Mouse (Mus musculus): ENCODE data around the gene F2r. TPM values are rescaled to one million over a fixed set of nuclear protein-coding genes. Genes with fewer than 3 reads are reported as not detected.

The F2r gene
- total RNA-seq, 2 experiments from 2014 or later: 3.7 to 12.4 TPM

DNA sequence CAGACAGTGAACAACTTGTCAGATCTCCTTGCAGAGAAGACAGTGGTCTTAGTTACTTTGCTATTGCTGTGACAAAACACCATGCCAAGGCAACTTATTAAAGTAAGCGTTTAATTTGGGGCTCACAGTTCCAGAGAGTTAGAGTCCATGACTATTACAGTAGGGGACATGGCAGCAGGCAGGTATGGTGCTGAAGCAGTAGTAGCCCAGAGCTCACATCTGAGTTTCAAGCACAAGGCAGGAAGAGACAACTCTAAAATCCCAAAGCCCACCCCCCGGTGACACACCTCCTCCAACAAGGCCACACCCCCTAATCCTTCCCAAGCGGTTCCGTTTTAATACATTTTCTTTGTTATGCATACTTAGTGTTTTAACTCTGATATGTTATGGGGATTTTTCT lies 47.4 kb downstream of the F2r start:
- DNase-seq: no peak
- intact Hi-C loops (cut with DNase I): no loop called here
- no peak for TF ChIP-seq CTCF (IDR thresholded peaks at IDR 0.05)
- Histone ChIP-seq H3K27ac (no peak overlapping the region), H3K4me3 (no peak overlapping the region)

DNA sequence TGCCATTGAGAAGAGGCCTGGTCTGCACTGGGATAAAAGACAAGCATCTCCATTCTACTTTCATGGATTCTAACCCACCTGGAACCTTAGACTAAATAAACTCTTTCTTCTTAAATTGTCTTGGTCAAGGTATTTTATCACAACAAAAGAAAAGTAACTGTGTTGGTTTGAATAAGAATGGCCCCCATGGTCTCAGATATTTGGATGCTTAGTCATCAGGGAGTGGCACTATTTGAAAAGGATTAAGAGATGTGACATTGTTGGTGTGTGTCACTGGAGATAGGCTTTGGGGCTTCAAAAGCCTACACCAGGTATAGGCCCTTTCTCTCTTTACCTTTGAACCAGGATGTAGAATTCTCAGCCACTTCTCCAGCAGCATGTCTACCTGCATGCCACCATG lies 49.0 kb downstream of the F2r start:
- Histone ChIP-seq H3K27ac (no peak overlapping the region), H3K4me3 (no peak overlapping the region)
- intact Hi-C loops (cut with DNase I): no loop called here
- TF ChIP-seq CTCF (IDR thresholded peaks at IDR 0.05): no peak
- no peak for DNase-seq

DNA sequence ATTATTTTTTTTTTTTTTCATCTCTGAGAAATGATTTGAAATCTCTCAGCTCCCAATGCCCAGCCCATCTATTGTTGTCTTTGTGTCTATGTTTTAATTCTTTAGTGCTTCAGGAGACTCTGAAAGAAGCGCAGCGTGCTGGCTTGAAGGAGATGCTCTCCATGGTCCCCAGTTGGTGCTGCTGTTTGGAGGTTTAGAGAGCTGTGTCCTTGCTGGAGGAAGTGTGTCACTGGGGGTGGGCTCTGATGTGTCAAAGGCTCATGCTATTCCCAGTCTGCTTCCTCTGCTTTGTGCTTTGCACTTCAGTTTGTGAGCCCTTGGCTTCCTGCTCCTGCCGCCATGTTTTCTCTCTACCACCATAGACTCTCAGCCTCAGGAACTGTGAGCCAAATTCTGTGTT lies 50.0 kb downstream of the F2r start:
- Histone ChIP-seq H3K4me3 (no peak overlapping the region), H3K27ac (no peak overlapping the region)
- intact Hi-C loops (cut with DNase I): no loop called here
- DNase-seq: no peak
- no peak for TF ChIP-seq CTCF (IDR thresholded peaks at IDR 0.05)

DNA sequence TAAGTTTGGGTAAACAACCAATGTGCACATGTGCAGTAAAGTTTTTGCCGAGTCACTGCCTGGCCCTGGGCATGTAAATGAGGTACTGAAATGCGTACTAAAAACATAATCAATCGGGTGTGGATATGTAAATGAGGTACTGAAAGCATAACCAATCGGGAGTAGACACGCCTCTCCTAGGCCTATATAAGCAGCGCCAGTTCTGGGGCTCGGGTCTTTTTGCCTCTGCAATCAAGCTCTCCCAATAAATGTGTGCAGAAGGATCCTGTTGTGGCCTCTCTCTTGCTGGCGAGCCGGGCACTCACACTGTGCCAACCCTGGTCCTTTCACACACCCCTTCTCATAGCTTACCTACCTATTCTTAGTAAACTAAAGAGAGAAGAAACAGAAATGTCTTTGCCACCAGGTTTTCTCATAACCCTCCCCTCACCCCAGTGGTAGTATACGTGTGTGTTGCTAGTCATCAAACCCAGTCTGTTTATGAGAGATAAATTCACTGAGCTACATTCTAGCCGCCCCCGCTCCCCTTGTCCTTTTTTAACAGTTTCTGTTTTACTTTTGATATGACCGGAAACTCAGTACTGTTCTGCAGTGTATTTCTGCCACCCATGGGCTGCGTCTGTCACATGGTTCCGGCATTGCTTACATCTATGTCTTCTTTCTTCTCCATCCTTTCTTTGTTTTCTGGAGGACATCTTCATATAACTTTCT lies 51.3 kb downstream of the F2r start:
- Histone ChIP-seq H3K4me3 (no peak overlapping the region), H3K27ac (no peak overlapping the region)
- DNase-seq: no peak
- TF ChIP-seq CTCF (IDR thresholded peaks at IDR 0.05): no peak
- intact Hi-C loops (cut with DNase I): no loop called here

DNA sequence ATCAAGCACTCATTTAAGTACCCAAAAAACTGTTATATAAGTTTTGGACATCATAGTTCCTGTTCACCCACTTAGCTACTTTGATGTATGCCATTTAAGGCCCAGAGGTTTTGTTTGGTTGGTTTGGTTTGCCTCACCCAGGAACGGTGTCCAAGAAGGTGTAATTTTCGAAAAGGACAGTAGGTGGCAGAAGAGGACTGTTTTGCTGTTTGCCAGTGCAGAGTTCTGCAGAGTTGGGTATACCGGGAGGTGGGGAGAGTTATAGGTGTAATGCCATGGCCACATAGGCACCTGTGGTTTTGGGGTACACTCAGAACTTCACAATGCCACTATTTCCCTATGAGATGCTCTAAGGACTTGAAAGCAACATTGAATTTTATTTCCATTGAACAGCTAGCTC lies 54.6 kb downstream of the F2r start:
- DNase-seq: peak; percentile 41
- intact Hi-C loops (cut with DNase I): loop anchor here (1.0 to 5.0 kb wide), 3 partner anchors 104 to 329 kb away; partner anchors contain the start of gene Iqgap2
- H3K27ac ChIP-seq: no peak overlapping the region
- peak; percentile 93; the same call in 1 of the 2 replicates for TF ChIP-seq CTCF (IDR thresholded peaks at IDR 0.05)
- no peak overlapping the region for H3K4me3 ChIP-seq

DNA sequence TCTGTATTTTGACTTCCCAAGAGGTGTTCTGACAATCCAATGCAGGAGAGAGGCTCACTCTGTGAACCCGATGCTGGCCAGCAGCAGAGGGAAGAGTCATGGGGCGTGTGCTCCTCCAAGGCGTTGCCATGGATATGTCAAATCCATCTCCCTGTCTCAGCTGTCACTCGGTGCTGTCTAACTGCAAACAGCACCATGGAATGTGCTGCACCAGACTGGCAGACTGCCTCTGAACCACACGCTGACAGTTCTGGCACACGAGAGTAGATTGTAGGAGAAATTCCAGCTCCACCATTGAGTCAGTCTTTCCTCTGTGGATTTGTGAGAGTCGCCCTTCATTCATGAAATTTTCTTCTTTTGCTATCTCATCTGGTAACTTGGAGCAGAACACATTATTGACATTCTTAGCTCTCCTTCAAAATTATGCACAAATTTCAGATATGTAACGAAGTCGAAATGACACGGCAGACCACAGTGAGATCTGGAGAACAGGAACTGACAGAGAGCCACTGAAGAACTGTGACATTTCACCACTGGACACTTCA lies 55.1 kb downstream of the F2r start:
- no peak for DNase-seq
- no peak overlapping the region for H3K27ac ChIP-seq
- intact Hi-C loops (cut with DNase I): loop anchor here (1.0 to 5.0 kb wide), 3 partner anchors 104 to 329 kb away; partner anchors contain the start of gene Iqgap2
- no peak overlapping the region for H3K4me3 ChIP-seq
- TF ChIP-seq CTCF (IDR thresholded peaks at IDR 0.05): no peak

DNA sequence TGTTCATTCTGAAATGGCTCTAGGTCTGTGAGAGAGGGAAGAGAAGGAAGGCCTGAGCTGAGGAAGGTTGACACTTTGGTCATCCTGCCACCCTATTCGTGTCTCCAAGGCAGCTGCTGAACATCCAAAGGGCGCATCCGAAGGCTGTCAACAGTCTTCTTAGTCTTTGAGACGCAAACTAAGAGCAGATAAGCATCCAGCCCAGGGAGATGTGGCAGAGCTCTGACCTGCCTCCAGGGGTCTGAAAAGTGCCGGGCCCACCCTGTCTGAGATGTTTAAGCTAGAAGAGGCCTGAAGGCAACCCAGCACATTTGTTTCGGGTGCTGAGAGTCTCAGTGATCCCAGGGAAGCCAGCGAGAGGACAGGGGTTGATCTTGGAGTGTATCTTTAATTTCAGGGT lies 61.0 kb downstream of the F2r start:
- no peak for TF ChIP-seq CTCF (IDR thresholded peaks at IDR 0.05)
- H3K4me3 ChIP-seq: no peak overlapping the region
- DNase-seq: no peak
- H3K27ac ChIP-seq: no peak overlapping the region
- intact Hi-C loops (cut with DNase I): no loop called here

DNA sequence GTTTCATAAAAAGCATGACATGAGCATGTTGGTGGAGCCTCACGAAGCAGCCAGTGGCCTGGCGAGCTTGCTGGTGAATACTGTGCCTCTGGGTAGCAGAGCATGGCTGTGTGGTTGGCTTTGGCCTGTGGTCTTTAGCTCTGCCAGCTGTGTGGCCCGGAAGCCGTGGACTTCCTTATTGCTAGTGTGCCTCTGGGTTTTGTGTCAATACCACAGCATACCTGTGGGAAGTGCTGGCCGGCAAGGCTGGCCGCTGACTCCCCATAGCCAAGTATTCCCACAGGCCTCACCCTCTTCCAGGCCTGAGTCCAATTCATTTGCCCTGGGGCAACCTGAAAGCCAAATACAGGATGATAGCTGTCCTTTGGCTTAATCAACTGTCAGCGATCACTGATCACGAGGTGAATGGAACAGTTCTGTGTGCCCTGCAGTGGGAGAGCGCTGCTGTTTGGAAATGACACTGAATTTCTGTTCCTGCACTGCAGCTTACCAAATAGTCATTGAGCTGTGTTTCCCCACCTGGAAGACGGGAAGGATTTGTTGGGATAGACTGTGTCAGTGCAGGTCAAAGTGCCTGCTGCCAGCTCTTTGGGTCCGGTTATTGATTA lies 64.3 kb downstream of the F2r start:
- intact Hi-C loops (cut with DNase I): no loop called here
- TF ChIP-seq CTCF (IDR thresholded peaks at IDR 0.05): no peak
- DNase-seq: no peak
- Histone ChIP-seq H3K4me3 (no peak overlapping the region), H3K27ac (no peak overlapping the region)

Other genes starting within 250 kb of the F2r start
- 10 to 100 TPM; 16.5 to 19.7 TPM for gene Aggf1, start 243.1 kb downstream of the F2r start, total RNA-seq (2021)
- not detected for gene Crhbp, start 173.6 kb downstream of the F2r start, total RNA-seq (2021)
- not detected for gene S100z, start 139.8 kb downstream of the F2r start, total RNA-seq (2021)
- under 1 TPM; 0.36 to 0.45 TPM for gene F2rl1, start 93.3 kb downstream of the F2r start, total RNA-seq (2021)
- gene F2rl2, start 78.4 kb upstream of the F2r start, total RNA-seq (2021): not detected

Data from gastrocnemius, adult 2 months (tissue).